14 mouse cellular contexts compared by ENCODE assay signal in genomic region chr6:91120206-91120605, GRCm38 (mm10).
"Had no signal": no experiment of that assay in that cellular context is flagged by ENCODE, and none has a peak within 500 bp of the region (broad histone marks: within the 10 kb centered on the region; RNA-seq: fewer than 3 reads in every experiment).

No protein-coding gene starts in this region.

- H3K4me2 ChIP-seq: limb, embryonic 15.5 days; liver, embryonic 12.5 days; lung, embryonic 15.5 days; neural tube, embryonic 15.5 days had no signal

- H3K27me3 ChIP-seq: neural tube, embryonic 15.5 days had no signal

- ATAC-seq: inflammation-experienced regulatory T-cells, adult 6 months; intestine, postnatal 0 days; liver, embryonic 12.5 days had no signal

- H3K36me3 ChIP-seq: limb, embryonic 15.5 days; liver, embryonic 12.5 days; lung, embryonic 15.5 days; neural tube, embryonic 15.5 days had no signal

- DNase-seq: layer of hippocampus, adult 9-11 months; layer of hippocampus, postnatal 36 days; midbrain, embryonic 14.5 days; right cerebral cortex, adult 18-20 months; right cerebral cortex, postnatal 25 days; thymus, adult 18-20 months; thymus, postnatal 14 days had no signal

- H3K4me3 ChIP-seq: limb, embryonic 15.5 days; liver, embryonic 12.5 days; lung, embryonic 15.5 days; myocyte; neural tube, embryonic 15.5 days had no signal

- H3K9me3 ChIP-seq: limb, embryonic 15.5 days; lung, embryonic 15.5 days; neural tube, embryonic 15.5 days had no signal

- H3K27ac ChIP-seq: limb, embryonic 15.5 days; liver, embryonic 12.5 days; lung, embryonic 15.5 days; neural tube, embryonic 15.5 days had no signal

- H3K9ac ChIP-seq: limb, embryonic 15.5 days; liver, embryonic 12.5 days; lung, embryonic 15.5 days; neural tube, embryonic 15.5 days had no signal
